Mouse (Mus musculus): ENCODE results near the gene Zfp969. TPM values are rescaled to one million over a fixed set of nuclear protein-coding genes. Genes with fewer than 3 reads are reported as not detected.

The Zfp969 gene
- polyA plus RNA-seq (2015; fragmentation: Nextera tagmentation; extraction: Ambion mirVana) = 89.0 and 205 TPM in 2 replicates

DNA sequence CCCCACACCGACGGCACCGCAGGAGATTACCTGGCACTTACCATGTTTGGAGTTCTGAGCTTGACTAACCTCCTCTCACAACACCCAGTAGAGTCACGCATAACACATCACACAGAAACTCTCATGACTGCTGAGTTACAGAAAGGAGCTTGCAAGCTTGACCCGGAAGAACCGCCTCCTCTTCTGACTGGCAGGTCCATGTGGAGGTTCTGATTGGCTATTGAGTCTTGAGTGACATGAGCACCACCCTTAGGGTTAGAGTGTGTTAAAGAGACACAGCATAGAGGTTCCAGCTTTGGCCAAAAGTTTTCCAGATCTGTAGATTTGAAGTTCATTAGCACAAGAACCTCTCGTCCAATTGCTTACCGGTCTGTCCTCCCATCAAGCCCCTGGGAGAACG, at the start of gene Zfp969:
Gene Zfp969, minus strand, starts transcription at position 101 of the 400 bp plus-strand sequence.

DNA sequence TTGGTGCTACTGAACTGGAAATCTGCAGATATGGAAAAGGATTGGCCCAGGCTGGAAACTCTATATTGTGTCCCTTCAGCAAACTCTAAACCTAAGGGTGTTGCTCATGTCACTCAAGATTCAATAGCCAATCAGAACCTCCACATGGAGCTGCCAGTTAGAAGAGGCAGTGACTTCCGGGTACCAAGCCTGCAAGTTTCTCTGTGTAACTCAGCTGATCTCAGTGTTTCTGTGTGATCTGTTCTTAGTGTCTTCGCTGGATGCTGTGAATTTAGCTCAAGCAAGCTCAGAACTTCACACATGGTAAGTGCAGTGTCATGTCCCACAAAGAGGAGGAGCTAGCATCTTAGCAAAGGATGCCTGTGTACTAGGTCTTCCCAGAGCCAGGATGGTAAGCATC, 37.8 kb upstream of the Zfp969 start, which contains the start of gene Gm2007:
Gene Gm2007, plus strand, starts transcription at position 301 of the 400 bp plus-strand sequence.

DNA sequence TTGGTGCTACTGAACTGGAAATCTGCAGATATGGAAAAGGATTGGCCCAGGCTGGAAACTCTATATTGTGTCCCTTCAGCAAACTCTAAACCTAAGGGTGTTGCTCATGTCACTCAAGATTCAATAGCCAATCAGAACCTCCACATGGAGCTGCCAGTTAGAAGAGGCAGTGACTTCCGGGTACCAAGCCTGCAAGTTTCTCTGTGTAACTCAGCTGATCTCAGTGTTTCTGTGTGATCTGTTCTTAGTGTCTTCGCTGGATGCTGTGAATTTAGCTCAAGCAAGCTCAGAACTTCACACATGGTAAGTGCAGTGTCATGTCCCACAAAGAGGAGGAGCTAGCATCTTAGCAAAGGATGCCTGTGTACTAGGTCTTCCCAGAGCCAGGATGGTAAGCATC, 59.8 kb downstream of the Zfp969 start, which contains the start of gene Gm11007:
Gene Gm11007, plus strand, starts transcription at position 301 of the 400 bp plus-strand sequence.

Other genes with a start within 250 kb of the Zfp969 start
- 8.9 and 14.1 TPM in 2 replicates for gene Zfp965, start 233.7 kb downstream of the Zfp969 start, polyA plus RNA-seq (2015; fragmentation: Nextera tagmentation; extraction: Ambion mirVana)
- not detected in 2 replicates for gene Gm11007, start 59.7 kb downstream of the Zfp969 start, polyA plus RNA-seq (2015; fragmentation: Nextera tagmentation; extraction: Ambion mirVana)
- not detected in 2 replicates for gene Gm2007, start 37.9 kb upstream of the Zfp969 start, polyA plus RNA-seq (2015; fragmentation: Nextera tagmentation; extraction: Ambion mirVana)
- gene Gm14288, start 97.4 kb upstream of the Zfp969 start, polyA plus RNA-seq (2015; fragmentation: Nextera tagmentation; extraction: Ambion mirVana) = 2.6 and 5.7 TPM in 2 replicates
- 29.6 and 51.5 TPM in 2 replicates for gene Gm6710, start 165.6 kb upstream of the Zfp969 start, polyA plus RNA-seq (2015; fragmentation: Nextera tagmentation; extraction: Ambion mirVana)
- 1.3 and 1.6 TPM in 2 replicates for gene Zfp966, start 227.5 kb upstream of the Zfp969 start, polyA plus RNA-seq (2015; fragmentation: Nextera tagmentation; extraction: Ambion mirVana)